8 mouse cellular contexts compared by ENCODE assay signal in genomic region chr11:96622782-96623181, GRCm38 (mm10).
DNase-seq lines count a peak whose midpoint lies in the region; ATAC-seq lines count a peak whose summit lies in the region.

No protein-coding gene starts in this region.

- peaks cover 40% of the 10 kb centered on the region for H3K4me1 ChIP-seq in hindbrain, embryonic 14.5 days (replicated peaks; ENCODE audit: control insufficient read depth, insufficient read depth, low read length)
- H3K4me1 ChIP-seq in liver, embryonic 13.5 days (replicated peaks): 0 out of 2 replicates have a peak, but pooled peaks cover 2% of the 10 kb centered on the region

- H3K4me2 ChIP-seq in hindbrain, embryonic 14.5 days (replicated peaks): peak overlapping the region; percentile 1; the same call in 1 of the 2 replicates
- H3K4me2 ChIP-seq in liver, embryonic 13.5 days: 0 out of 2 replicates have a peak overlapping the region, but pooled peaks have one; percentile 12

- H3K27me3 ChIP-seq in hindbrain, embryonic 14.5 days (ENCODE audit: control insufficient read depth, insufficient read depth, low read length): no peaks in the 10 kb centered on the region
- H3K27me3 ChIP-seq in liver, embryonic 13.5 days: peaks cover 40% of the 10 kb centered on the region
- 0 out of 2 replicates have a peak, but pooled peaks cover 2% of the 10 kb centered on the region for H3K27me3 ChIP-seq in splenic B cell, adult 2 months (ENCODE audit: control insufficient read depth, insufficient read depth, low read length, poor library complexity, severe bottlenecking)

- no peak overlapping the region; the same call in 1 of the 2 replicates for H3K27ac ChIP-seq in hindbrain, embryonic 14.5 days
- H3K27ac ChIP-seq in liver, embryonic 13.5 days: no peak overlapping the region

- H3K36me3 ChIP-seq in hindbrain, embryonic 14.5 days (replicated peaks; ENCODE audit: control insufficient read depth, insufficient read depth): no peaks in the 10 kb centered on the region
- H3K36me3 ChIP-seq in liver, embryonic 13.5 days: no peaks in the 10 kb centered on the region
- H3K36me3 ChIP-seq in splenic B cell, adult 2 months (ENCODE audit: control insufficient read depth, insufficient read depth, low read length, poor library complexity, severe bottlenecking): no peaks in the 10 kb centered on the region

- intact Hi-C loops in left cerebral cortex, postnatal 14 days (cut with DNase I): loop anchor here (5.0 to 10.0 kb wide), 2 partner anchors 308 to 345 kb away; partner anchors contain the start of gene Hoxb4

- ATAC-seq in hindbrain, embryonic 14.5 days (ENCODE audit: low FRiP score): peak; percentile 21; the same call in 1 of the 2 replicates
- no peak for ATAC-seq in liver, embryonic 13.5 days (ENCODE audit: low read depth)

- no peaks in the 10 kb centered on the region for H3K9me3 ChIP-seq in hindbrain, embryonic 14.5 days (ENCODE audit: control insufficient read depth, low read length)
- no peaks in the 10 kb centered on the region for H3K9me3 ChIP-seq in liver, embryonic 13.5 days (replicated peaks)

- no peak overlapping the region for H3K9ac ChIP-seq in hindbrain, embryonic 14.5 days
- H3K9ac ChIP-seq in liver, embryonic 13.5 days: no peak overlapping the region

- no peak overlapping the region for H3K4me3 ChIP-seq in hindbrain, embryonic 14.5 days (replicated peaks; ENCODE audit: low read length)
- H3K4me3 ChIP-seq in liver, embryonic 13.5 days (replicated peaks): no peak overlapping the region

- WGBS in hindbrain, embryonic 14.5 days: 11% methylated on average over 9 of the region's 9 CpGs
- WGBS in liver, embryonic 13.5 days (ENCODE audit: insufficient replicate concordance): 8% methylated on average over 9 of the region's 9 CpGs

- DNase-seq in right cerebral cortex, postnatal 14 days: peak; percentile 11
- no peak for DNase-seq in right cerebral cortex, postnatal 36 days (ENCODE audit: low spot score in 2 of 2)
- peak; percentile 6 for DNase-seq in c-Kit-positive CD71-positive TER-119-positive erythroid progenitor cells, embryonic 14.5 days (ENCODE audit: low spot score)
- DNase-seq in hindbrain, embryonic 14.5 days (ENCODE audit: low spot score): no peak
- peak; percentile 27 for DNase-seq in liver, embryonic 13.5 days
- peak; percentile 27 for DNase-seq in splenic B cell, adult 2 months (ENCODE audit: low read depth, low spot score)
- no peak for DNase-seq in left cerebral cortex, postnatal 14 days (ENCODE audit: low spot score in 2 of 2)
- no peak for DNase-seq in right cerebral cortex, postnatal 10 days (ENCODE audit: low spot score in 2 of 2)

Comparison
In these comparisons a context has a peak if more than half of its experiments do, and no peak if none do; other contexts are left out.
1. DNase-seq: peak in right cerebral cortex, postnatal 14 days (single experiment), c-Kit-positive CD71-positive TER-119-positive erythroid progenitor cells, embryonic 14.5 days (single experiment), liver, embryonic 13.5 days (single experiment) and splenic B cell, adult 2 months (single experiment); none in right cerebral cortex, postnatal 36 days (0 of 2), hindbrain, embryonic 14.5 days (single experiment), left cerebral cortex, postnatal 14 days (0 of 2) and right cerebral cortex, postnatal 10 days (0 of 2).